Mouse (Mus musculus) heart, postnatal 0 days (tissue): Measurements from ENCODE around the gene Dgkb.

ENCODE experiments used
- CTCF ChIP-seq: IDR thresholded peaks from 2 replicates; pipeline ENCODE4 v1.5.1; 2016; ENCODE audit warnings: antibody characterized with exemption, control low read depth, low read depth
- EP300 ChIP-seq: IDR thresholded peaks from 2 replicates; pipeline ENCODE4 v1.6.1; 2016; ENCODE audit warnings: antibody characterized with exemption, low read depth

- TF ChIP-seq CTCF (no peak), EP300 (no peak)
Measured at GRCm38 (mm10) chr12:38451677-38452076, 634.2 kb downstream of the Dgkb start.
